Mouse (Mus musculus) liver, embryonic 14.5 days (tissue): ENCODE measurements around the gene Slc36a4. TPM values are rescaled to one million over a fixed set of nuclear protein-coding genes. Genes with fewer than 3 reads are reported as not detected.

Source experiments
- ATAC-seq: fragments of 200-750 bp; cut with Nextera tagmentation; 2 replicates; pipeline ENCODE4 v1.8.0; 2017; ENCODE audit warnings: moderate number of reproducible peaks, mild to moderate bottlenecking, moderate library complexity; ENCODE audit not compliant: insufficient read depth
- DNase-seq, 3 experiments: peaks; one replicate each; pipeline ENCODE4 v3.0.0-alpha.2; 2012 to 2013; ENCODE audit warnings: low read depth in 3 of 3, low spot score in 3 of 3
- H3K27ac ChIP-seq: fragments of 300-500 bp; sonication (generic); 2 replicates; pipeline ENCODE4 v1.5.1; 2014; ENCODE audit warnings: moderate library complexity, mild to moderate bottlenecking, control low read depth, inconsistent platforms
- H3K27me3 ChIP-seq: fragments of 300-500 bp; sonication (generic); 2 replicates; pipeline ENCODE4 v1.6.1; 2014; ENCODE audit warnings: mild to moderate bottlenecking, low read length, moderate library complexity; ENCODE audit not compliant: control insufficient read depth, insufficient read depth
- H3K36me3 ChIP-seq: fragments of 300-500 bp; sonication (generic); replicated peaks from 2 replicates; pipeline ENCODE4 v1.6.1; 2014; ENCODE audit warnings: low read depth; ENCODE audit not compliant: control insufficient read depth, insufficient read depth
- H3K4me1 ChIP-seq, 2 experiments: fragments of 200-500 bp in 1 of 2; fragments of 300-500 bp in 1 of 2; sonication (generic) in 1 of 2; replicated peaks; 2 replicates each; pipeline ENCODE4 v1.6.1; 2012 to 2014; ENCODE audit warnings: antibody characterized with exemption in 1 of 2, inconsistent platforms in 1 of 2, low read length in 1 of 2; ENCODE audit not compliant: control insufficient read depth in 2 of 2, insufficient read depth in 2 of 2
- H3K4me2 ChIP-seq: fragments of 300-500 bp; sonication (generic); 2 replicates; pipeline ENCODE4 v1.6.1; 2014; ENCODE audit warnings: low read depth, mild to moderate bottlenecking, control low read depth, moderate library complexity
- H3K4me3 ChIP-seq, 2 experiments: fragments of 200-500 bp in 1 of 2; fragments of 300-500 bp in 1 of 2; sonication (generic) in 1 of 2; 2 replicates each; pipeline ENCODE4 v1.5.1; 2012 to 2014; ENCODE audit warnings: low read depth in 2 of 2, low read length in 2 of 2, mild to moderate bottlenecking in 2 of 2, control low read depth in 1 of 2, inconsistent platforms in 1 of 2, moderate library complexity in 1 of 2; ENCODE audit not compliant: insufficient read depth in 1 of 2
- H3K9ac ChIP-seq: fragments of 300-500 bp; sonication (generic); replicated peaks from 2 replicates; pipeline ENCODE4 v1.6.1; 2014; ENCODE audit warnings: mild to moderate bottlenecking, control low read depth, moderate library complexity
- H3K9me3 ChIP-seq: fragments of 300-500 bp; sonication (generic); 2 replicates; pipeline ENCODE4 v1.6.1; 2016; ENCODE audit warnings: low read length, mixed read lengths; ENCODE audit not compliant: control insufficient read depth
- CTCF ChIP-seq: IDR thresholded peaks from 2 replicates; pipeline ENCODE4 v1.5.1; 2016; ENCODE audit warnings: antibody characterized with exemption, low read depth, control low read depth
- EP300 ChIP-seq: IDR thresholded peaks from 2 replicates; pipeline ENCODE4 v1.6.1; 2016; ENCODE audit warnings: antibody characterized with exemption, low read depth
- WGBS: fragments of 180-500 bp; shearing (Covaris S2); extraction: QIAGEN DNeasy Blood & Tissue Kit; methylation state at CpG from one replicate; pipeline ENCODE4 v1.1.7; 2014; ENCODE audit not compliant: insufficient replicate concordance; 5-methylcytosine and 5-hydroxymethylcytosine counted together
- polyA plus RNA-seq, 2 experiments: library from polyadenylated mRNA; depleted of rRNA in 1 of 2; stranded (reverse) in 1 of 2; unstranded in 1 of 2; fragments of >200 nt; fragmentation: Nextera tagmentation in 1 of 2; extraction: Ambion mirVana in 1 of 2; gene quantifications; 2 replicates each; pipeline versions ENCODE4 v1.2.1 to v1.2.3; 2012 to 2014

The Slc36a4 gene
- polyA plus RNA-seq, 2 experiments, result 0.66 to 1.8 TPM

DNA sequence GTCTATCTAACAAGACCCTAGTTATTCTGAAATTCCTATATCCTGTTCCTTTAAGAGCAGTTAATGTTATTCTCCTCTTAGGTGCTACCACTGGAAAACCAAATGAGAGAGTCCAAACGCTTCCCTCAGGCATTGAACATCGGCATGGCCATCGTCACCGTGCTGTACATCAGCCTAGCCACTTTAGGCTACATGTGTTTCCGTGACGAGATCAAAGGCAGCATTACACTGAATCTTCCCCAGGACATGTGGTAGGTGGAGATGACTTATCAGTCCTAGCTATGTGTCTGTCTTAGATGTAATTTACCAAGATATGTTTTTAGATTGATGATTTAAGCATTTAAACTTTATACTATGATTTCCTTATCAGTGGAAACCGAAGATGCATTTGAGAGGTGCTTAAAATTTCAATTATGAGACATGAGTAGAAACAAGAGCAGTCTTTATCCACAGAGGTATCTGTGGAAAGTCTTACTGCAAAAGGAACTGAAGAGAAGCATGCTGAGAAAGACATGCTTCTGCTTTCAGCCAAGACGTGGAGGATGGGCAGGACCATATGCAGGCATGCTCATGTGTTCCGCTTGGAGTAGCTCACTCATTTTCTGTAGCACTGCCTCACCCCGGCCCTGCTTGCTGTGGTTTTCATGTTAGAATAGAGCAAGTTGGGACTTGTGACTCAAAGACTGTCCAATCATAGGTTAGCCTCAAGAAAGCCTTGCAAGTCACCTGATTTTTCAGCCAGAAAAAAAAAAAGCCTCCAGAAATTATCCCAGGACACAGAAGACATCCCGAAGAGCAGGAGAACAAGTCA is 24.7 kb downstream of the Slc36a4 start:
- H3K9me3 ChIP-seq, result no peaks in the 10 kb centered on the region
- H3K9ac ChIP-seq, result no peak overlapping the region

DNA sequence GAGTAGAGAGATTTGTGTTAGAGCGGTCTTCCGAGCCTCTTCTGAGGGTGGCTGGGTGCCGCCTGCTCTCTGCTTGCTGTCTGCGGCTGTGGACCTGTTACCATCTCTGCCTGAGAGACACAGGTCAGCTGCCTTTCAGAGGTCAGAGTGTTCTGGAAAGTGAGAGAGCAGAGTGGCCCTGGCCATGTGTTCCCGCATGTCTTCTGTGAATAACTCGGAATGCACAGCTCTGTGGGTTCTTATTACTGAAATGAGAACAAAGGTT is 25.3 kb downstream of the Slc36a4 start:
- H3K27ac ChIP-seq, result no peak overlapping the region
- no peak overlapping the region for H3K9ac ChIP-seq
- 83% methylated on average over 6 of the region's 6 CpGs for WGBS
- no peaks in the 10 kb centered on the region for H3K4me1 ChIP-seq
- no peak for DNase-seq
- H3K36me3 ChIP-seq, result no peaks in the 10 kb centered on the region
- H3K9me3 ChIP-seq, result no peaks in the 10 kb centered on the region
- no peak overlapping the region for H3K4me3 ChIP-seq
- ATAC-seq, result no peak
- H3K27me3 ChIP-seq, result no peaks in the 10 kb centered on the region
- TF ChIP-seq CTCF (no peak), EP300 (no peak)
- no peak overlapping the region for H3K4me2 ChIP-seq

More for the DNA sequence above, 24.7 kb downstream of the Slc36a4 start:
- Histone ChIP-seq H3K4me3 (no peak overlapping the region), H3K27me3 (no peaks in the 10 kb centered on the region), H3K4me2 (no peak overlapping the region), H3K27ac (no peak overlapping the region), H3K36me3 (no peaks in the 10 kb centered on the region), H3K4me1 (no peaks in the 10 kb centered on the region)
- ATAC-seq (no peak), DNase-seq (no peak)
- WGBS, result 71% methylated on average over 11 of the region's 11 CpGs
- no peak for TF ChIP-seq CTCF
- no peak for TF ChIP-seq EP300

- Histone ChIP-seq H3K4me3 (no peak overlapping the region), H3K4me2 (no peak overlapping the region), H3K9ac (no peak overlapping the region), H3K9me3 (no peaks in the 10 kb centered on the region), H3K36me3 (no peaks in the 10 kb centered on the region), H3K4me1 (no peaks in the 10 kb centered on the region), H3K27me3 (no peaks in the 10 kb centered on the region), H3K27ac (no peak overlapping the region)
- no peak for ATAC-seq
- WGBS, result 58% methylated on average over 2 of the region's 2 CpGs
- TF ChIP-seq CTCF (no peak), EP300 (no peak)
- DNase-seq, result no peak
Observed at GRCm38 (mm10) chr9:15737522-15737921, 28.0 kb downstream of the Slc36a4 start.

GRCm38 (mm10) chr9:15741428-15741827 is 31.9 kb downstream of the Slc36a4 start:
- H3K4me1 ChIP-seq, result no peaks in the 10 kb centered on the region
- DNase-seq (no peak), ATAC-seq (no peak)
- no peak for TF ChIP-seq CTCF
- no peak for TF ChIP-seq EP300
- no peak overlapping the region for H3K4me3 ChIP-seq
- no peaks in the 10 kb centered on the region for H3K9me3 ChIP-seq
- no peaks in the 10 kb centered on the region for H3K36me3 ChIP-seq
- no peak overlapping the region for H3K4me2 ChIP-seq
- H3K9ac ChIP-seq, result no peak overlapping the region
- no peaks in the 10 kb centered on the region for H3K27me3 ChIP-seq
- WGBS, result 76% methylated on average over 4 of the region's 4 CpGs
- H3K27ac ChIP-seq, result no peak overlapping the region

- H3K4me2 ChIP-seq, result no peak overlapping the region
- DNase-seq, result no peak
Observed at GRCm38 (mm10) chr9:15741931-15742330, 32.4 kb downstream of the Slc36a4 start.

More at GRCm38 (mm10) chr9:15741931-15742330, 32.4 kb downstream of the Slc36a4 start:
- TF ChIP-seq CTCF (no peak), EP300 (no peak)
- Histone ChIP-seq H3K4me1 (no peaks in the 10 kb centered on the region), H3K27me3 (no peaks in the 10 kb centered on the region), H3K4me3 (no peak overlapping the region), H3K9me3 (no peaks in the 10 kb centered on the region), H3K27ac (no peak overlapping the region), H3K9ac (no peak overlapping the region), H3K36me3 (no peaks in the 10 kb centered on the region)
- ATAC-seq, result no peak
- WGBS, result 52% methylated on average over 6 of the region's 6 CpGs
